Mouse (Mus musculus) CD4-positive, CD25-positive, alpha-beta regulatory T cell, adult 2 months (primary cell): ENCODE measurements around the gene Haspin.

Source experiments
- DNase-seq: peaks from one replicate; pipeline ENCODE4 v3.0.0-alpha.2; 2012; ENCODE audit warnings: low read depth, low spot score

Gene Haspin

GRCm38 (mm10) chr11:73137591-73138501, at the start of gene Haspin:
TSS of gene Haspin (minus strand) at chr11:73138294.
- peak; percentile 94 for DNase-seq

DNA sequence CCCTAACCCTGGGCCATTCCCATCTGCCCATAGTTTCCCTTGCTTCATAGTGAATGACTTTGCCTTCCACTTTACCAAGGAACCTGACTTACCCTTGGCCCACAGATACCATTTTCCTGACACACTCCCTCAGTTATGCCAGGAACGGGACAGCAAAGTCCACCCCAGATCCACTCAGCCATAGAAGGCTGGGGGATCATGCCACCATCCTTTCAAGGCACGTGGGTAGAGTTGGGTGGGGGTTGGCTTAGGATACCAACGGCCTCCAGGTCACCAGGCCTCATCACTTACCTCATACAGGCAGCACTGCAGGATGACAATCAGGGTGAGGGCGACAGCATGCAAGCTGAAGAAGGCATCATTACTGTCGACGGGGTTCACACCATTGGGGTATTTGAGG, 49.1 kb upstream of the Haspin start:
- DNase-seq = no peak

DNA sequence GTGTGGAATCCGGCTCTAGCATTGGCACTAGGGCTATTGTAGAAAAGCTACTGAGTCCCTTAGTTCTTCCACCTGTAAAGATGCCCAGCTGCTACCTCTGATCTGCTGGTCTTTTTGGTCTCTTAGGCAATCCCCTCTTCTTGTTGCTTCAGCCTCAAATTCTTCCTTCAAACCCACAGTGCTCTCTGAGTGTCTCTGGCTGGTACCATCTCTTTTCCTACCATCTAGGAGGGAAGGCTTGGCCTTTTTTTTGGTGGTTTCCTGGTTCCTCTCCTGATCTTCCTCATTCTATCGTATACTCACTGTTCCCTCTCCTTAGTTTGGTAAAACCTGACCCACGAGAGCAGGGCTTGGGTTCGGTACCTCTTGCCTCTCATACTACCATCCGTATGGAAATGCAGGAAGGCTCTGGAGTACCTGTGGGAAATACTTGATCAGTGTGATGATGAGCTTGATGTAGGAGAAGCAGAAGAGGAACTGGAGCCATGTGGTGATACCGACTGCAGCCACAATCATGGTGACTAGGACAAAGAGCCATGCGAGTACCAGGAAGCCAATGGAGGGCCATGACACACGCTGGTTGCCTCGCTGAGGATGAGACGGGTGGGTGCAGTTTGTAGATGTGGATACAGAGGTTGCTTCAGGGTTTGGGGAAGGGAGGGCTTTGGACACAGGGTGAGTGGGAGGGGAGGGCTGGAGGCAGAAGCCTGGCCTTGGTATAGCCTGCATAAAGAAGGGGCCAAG, 48.0 kb upstream of the Haspin start:
- DNase-seq = no peak

- no peak for DNase-seq
Measured at GRCm38 (mm10) chr11:73177895-73178294, 39.8 kb upstream of the Haspin start.

GRCm38 (mm10) chr11:73177509-73177875, 39.4 kb upstream of the Haspin start:
- peak; percentile 49 for DNase-seq

DNA sequence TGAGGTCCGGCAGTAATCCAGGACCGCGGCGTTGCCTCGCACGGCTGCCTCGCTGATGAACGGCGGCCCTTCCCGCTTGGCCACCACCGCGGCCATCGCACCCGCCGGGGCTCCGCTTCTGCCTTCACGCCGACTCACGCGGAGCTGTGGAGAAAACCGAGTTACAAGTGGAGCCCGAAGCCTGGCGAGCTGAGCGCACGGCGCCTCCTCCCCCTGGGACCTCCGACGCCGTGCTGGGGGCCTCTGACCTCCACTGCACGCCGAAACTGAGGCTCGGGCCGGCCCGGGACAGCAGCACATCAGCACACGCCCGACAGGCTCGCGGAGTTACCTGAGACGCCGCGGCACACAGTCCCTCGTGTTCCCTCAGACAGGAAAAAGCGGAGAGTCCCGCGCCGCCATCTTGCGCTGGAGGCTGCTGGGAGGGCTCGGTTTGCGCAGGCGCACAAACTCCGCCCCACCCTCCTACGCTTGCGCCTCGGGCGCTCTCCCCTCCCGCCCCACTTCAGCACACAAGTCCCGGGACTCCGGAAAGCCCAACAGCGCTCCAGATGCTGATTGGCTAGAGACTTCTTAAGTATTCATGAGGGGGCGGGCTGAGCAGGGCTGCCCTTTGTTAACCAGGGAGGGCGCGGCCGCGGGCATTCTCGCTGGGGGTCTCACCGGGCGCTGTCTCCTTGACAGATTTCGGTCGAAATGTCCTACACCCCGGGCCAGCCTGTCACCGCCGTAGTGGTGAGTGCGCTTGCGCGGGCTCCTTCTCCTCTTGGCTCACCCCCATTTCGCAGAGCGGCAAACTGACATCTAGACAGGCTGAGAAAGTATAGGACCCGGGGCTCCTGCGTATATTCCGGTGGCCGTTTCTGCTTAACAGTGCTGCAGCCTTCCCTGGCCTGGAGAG, 38.8 kb upstream of the Haspin start, which contains the start of the genes Emc6 and Tax1bp3:
Emc6 (minus strand) TSS at position 430 of the 901 bp plus-strand sequence.
Tax1bp3 (plus strand) TSS at position 476 of the 901 bp plus-strand sequence.
- peak; percentile 99 for DNase-seq

DNA sequence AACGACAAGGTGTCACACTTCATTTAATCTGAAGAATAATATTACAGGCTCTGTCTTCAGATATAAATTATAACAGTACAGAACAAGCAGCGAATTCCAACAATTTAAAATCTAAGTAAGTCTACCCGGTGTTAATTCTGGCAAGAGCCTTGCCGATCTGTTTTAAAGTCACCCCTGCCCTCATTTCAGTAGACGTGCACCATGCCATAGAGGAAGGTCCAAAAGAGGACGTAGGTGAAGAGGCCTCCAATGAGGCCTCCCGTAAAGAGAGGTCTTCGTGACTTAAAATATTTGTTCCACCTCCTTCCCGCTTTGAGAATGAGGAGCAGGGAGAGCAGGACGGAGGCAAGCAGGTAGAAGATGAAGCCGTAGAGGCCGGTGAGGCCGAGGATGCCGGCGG, 38.1 kb upstream of the Haspin start:
- DNase-seq = no peak

DNA sequence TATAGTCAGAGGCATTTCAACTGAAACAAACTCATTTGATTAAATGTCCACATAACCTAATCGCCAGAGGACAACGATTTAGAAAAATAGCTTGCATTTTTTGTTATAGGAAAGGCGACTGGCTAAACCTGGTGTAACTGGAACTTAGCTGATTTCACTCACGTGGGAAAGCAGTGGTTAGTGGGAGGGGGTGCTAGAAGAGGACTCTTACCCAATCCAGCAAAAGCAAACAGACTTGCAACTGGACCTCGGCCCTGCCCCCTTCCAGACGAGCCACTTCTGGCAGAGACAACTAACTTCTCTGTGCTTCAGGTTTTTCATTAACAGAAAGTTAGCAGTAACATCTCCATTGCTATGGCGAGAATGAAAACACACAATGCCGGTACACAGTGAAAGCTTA, 37.5 kb upstream of the Haspin start:
- DNase-seq = no peak

- DNase-seq = no peak
Measured at GRCm38 (mm10) chr11:73172186-73172585, 34.1 kb upstream of the Haspin start.

GRCm38 (mm10) chr11:73169231-73169630, 31.1 kb upstream of the Haspin start:
- peak; percentile 78 for DNase-seq

DNA sequence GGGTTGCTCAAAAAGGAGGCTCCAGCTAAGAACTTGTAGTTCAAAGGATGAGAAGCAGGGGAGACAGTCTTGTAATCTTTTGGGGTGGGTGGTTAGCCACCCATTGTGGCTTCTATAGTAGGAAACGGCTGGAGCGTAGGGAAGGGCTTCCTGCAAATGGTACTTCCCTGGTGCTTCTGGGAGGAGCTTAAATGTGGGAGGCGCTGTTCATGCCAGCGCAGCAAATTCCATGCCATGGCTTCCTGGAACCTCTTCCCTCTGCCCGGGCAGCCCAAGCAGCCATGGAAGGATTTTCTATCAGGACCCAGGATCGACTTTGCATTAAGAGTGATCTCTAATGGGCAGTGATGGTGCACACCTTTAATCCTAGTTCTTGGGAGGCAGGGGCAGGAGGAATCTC, 30.5 kb upstream of the Haspin start:
- no peak for DNase-seq

GRCm38 (mm10) chr11:73168071-73168470, 30.0 kb upstream of the Haspin start:
- no peak for DNase-seq

DNA sequence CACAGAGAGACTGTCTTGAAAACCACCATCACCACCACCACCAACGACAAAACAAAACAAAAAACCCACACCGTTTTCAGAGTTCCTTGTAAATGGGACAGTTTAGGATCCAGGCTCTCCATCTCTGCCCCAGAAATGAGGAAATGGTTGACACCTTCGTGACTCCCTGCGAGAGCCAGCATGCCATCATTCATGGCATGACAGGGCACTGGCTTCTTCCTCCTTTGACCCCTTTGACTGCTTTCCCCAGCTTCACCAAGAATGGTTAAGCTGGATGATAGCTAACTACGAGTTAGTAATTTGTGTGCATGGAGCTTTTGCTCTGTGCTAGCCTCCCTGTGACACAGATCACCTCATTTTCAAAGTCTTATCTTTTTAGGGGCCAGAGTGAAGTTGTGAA, 24.2 kb upstream of the Haspin start:
- DNase-seq = no peak

- no peak for DNase-seq
Measured at GRCm38 (mm10) chr11:73161616-73162015, 23.5 kb upstream of the Haspin start.

- DNase-seq = no peak
Measured at GRCm38 (mm10) chr11:73160811-73161200, 22.7 kb upstream of the Haspin start.

DNA sequence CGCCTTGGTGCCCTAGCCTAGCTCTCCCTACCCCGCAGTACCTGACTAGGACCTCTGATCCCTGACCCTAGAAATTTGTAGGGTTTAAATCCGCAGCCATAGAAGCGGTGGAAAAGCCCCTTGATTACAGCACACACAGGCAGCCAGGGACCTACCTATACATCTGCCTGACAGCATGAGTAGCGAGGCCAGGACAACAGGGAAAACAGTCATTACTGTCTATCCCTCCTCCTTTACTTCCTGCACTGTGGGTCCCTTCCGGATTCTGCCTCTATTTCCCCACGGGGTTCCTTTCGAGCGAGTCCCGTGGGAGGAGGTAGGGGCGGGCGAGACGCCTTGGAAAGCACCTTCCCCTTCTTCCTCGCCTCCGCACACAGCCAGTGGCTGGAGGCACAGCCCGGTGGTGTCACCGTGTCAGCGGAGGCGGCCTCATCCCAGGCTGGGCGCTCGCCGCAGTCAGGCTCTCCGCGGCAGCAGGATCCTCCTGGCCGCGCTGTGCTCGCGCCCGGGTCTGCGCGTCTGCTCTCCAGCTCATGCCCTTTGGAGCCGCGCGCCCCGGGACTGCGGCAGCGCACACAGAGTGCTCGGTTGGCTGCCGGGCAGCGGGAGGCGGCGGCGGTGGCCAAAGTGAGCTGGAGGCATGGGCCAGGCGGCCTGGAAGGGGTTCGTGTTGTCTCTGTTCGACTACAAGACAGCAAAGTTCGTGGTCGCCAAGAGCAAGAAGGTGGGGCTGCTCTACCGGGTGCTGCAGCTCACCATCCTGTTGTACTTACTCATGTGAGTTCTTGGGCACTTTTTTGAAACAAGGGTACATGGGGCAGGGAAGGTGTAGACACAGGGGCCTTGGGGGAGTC, 22.1 kb upstream of the Haspin start, which contains the start of gene P2rx5:
P2rx5 (plus strand) TSS at position 465 of the 854 bp plus-strand sequence.
- peak; percentile 30 for DNase-seq

DNA sequence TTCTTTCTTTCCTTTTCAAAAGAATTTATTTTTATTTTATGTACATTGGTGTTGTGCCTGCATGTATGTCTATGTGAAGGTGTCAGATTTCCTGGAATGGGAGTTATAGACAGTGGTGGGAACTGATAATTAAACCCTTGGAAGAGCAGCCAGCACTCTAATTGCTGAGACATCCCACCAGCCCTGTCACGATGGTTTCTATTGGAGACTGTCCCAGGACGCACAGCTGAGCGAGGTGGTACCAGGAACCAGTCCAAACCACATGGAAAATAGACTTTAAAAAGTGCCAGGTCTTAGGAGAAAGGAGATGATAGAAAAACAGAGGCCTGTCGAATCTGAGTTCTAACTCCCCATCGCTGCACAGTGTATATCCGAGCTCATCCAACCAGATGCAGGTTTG, 17.0 kb upstream of the Haspin start:
- no peak for DNase-seq

DNA sequence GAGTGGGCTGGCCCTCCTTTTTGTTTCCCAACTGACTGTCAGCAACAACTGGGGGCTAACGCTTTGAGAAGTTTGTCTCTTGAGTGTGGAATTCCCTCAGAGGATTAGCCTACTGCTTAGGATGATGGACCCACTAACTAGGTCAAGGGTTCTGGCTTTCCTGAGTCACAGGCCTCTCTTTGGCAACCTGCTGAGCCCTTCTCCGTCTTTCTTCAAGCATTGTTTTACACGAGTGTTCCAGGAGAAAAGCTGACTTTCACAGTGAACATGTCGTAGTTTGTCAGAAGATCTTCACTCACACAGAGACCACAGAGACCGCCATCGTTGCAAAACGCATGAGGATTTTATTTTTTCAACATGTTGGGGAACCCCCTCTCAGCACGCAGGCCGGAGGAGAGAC, 10.1 kb upstream of the Haspin start:
- DNase-seq = peak; percentile 25

DNA sequence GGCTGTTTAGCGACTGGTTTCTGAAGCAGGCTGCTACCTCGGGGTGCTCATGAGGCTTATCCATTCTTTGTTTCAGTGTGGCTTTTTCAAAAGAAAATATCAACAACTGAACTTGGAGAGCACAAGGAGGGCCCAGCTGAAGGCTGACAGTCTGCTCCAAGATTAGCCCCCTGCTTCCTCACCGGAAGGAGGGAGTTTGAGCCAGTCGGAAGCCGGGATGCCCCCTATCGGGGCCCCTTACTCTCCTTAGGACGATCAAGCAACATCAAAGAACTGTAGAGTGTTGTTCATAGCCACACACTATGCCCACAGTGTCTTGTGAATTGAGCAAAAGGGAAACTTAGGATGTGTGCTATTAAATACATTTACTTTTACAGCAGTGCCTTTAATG, 8.9 kb upstream of the Haspin start:
- no peak for DNase-seq
